Mouse (Mus musculus) intestine, embryonic 14.5 days (tissue): ENCODE data around the gene Rhbdl1. TPM values are rescaled to one million over a fixed set of nuclear protein-coding genes. Genes with fewer than 3 reads are reported as not detected.

ENCODE experiments used
- ATAC-seq: fragments of 200-750 bp; cut with Nextera tagmentation; replicated peaks from 2 replicates; pipeline ENCODE4 v1.8.0; 2017; ENCODE audit warnings: low read depth, moderate number of reproducible peaks, moderate TSS enrichment, moderate library complexity; ENCODE audit not compliant: low FRiP score, low TSS enrichment
- DNase-seq: peaks from one replicate; pipeline ENCODE4 v3.0.0-alpha.2; 2018; ENCODE audit warnings: low spot score
- H3K27ac ChIP-seq: fragments of 300-500 bp; sonication (generic); 2 replicates; pipeline ENCODE4 v1.5.1; 2014; ENCODE audit warnings: low read depth, mild to moderate bottlenecking, control low read depth
- H3K27me3 ChIP-seq: fragments of 300-500 bp; sonication (generic); replicated peaks from 2 replicates; pipeline ENCODE4 v1.6.1; 2014; ENCODE audit warnings: low read length, control low read depth; ENCODE audit not compliant: control insufficient read depth, insufficient read depth
- H3K36me3 ChIP-seq: fragments of 300-500 bp; sonication (generic); 2 replicates; pipeline ENCODE4 v1.6.1; 2014; ENCODE audit warnings: low read length, control low read depth; ENCODE audit not compliant: control insufficient read depth, insufficient read depth
- H3K4me1 ChIP-seq: fragments of 300-500 bp; sonication (generic); replicated peaks from 2 replicates; pipeline ENCODE4 v1.6.1; 2014; ENCODE audit warnings: low read length, control low read depth, mixed read lengths; ENCODE audit not compliant: control insufficient read depth, insufficient read depth
- H3K4me2 ChIP-seq: fragments of 300-500 bp; sonication (generic); 2 replicates; pipeline ENCODE4 v1.6.1; 2014; ENCODE audit warnings: low read length
- H3K4me3 ChIP-seq: fragments of 300-500 bp; sonication (generic); 2 replicates; pipeline ENCODE4 v1.5.1; 2014; ENCODE audit warnings: low read depth, low read length, control low read depth, mixed read lengths
- H3K9ac ChIP-seq: fragments of 300-500 bp; sonication (generic); 2 replicates; pipeline ENCODE4 v1.6.1; 2014; ENCODE audit warnings: mild to moderate bottlenecking, low read length
- H3K9me3 ChIP-seq: fragments of 300-500 bp; sonication (generic); 2 replicates; pipeline ENCODE4 v1.6.1; 2016; ENCODE audit warnings: low read length, control low read depth; ENCODE audit not compliant: control insufficient read depth
- WGBS: fragments of 180-500 bp; shearing (Covaris S2); extraction: QIAGEN DNeasy Blood & Tissue Kit; methylation state at CpG from one replicate; pipeline ENCODE4 v1.1.7; 2014; 5-methylcytosine and 5-hydroxymethylcytosine counted together
- polyA plus RNA-seq: library from polyadenylated mRNA; unstranded; fragments of >200 nt; fragmentation: Nextera tagmentation; extraction: Ambion mirVana; gene quantifications from 2 replicates; pipeline ENCODE4 v1.2.1, GENCODE M21; 2014

The Rhbdl1 gene
- polyA plus RNA-seq, 1 experiment from 2014 or later, result 1.3 TPM

- Histone ChIP-seq H3K4me3 (peak within 1 kb of the TSS; percentile 63), H3K36me3 (no peaks in the 10 kb centered on the region; the same call in 1 of the 2 replicates), H3K4me1 (peaks cover 9% of the 10 kb centered on the region), H3K4me2 (peak within 1 kb of the TSS; percentile 75), H3K27me3 (no peaks in the 10 kb centered on the region), H3K9ac (peak within 1 kb of the TSS; percentile 75), H3K27ac (peak within 1 kb of the TSS; percentile 83), H3K9me3 (no peaks in the 10 kb centered on the region)
- ATAC-seq, result peak; percentile 93
- 4% methylated on average over 64 of the region's 65 CpGs for WGBS
- DNase-seq, result peak; percentile 86
Measured at GRCm38 (mm10) chr17:25860832-25861703, 24.0 kb upstream of the Rhbdl1 start, which contains the start of gene Wdr90. Wdr90 (minus strand) TSS chr17:25861501.

- no peak for DNase-seq
- WGBS, result 94% methylated on average over 6 of the region's 6 CpGs
Measured at GRCm38 (mm10) chr17:25860229-25860628, 23.1 kb upstream of the Rhbdl1 start.

DNA sequence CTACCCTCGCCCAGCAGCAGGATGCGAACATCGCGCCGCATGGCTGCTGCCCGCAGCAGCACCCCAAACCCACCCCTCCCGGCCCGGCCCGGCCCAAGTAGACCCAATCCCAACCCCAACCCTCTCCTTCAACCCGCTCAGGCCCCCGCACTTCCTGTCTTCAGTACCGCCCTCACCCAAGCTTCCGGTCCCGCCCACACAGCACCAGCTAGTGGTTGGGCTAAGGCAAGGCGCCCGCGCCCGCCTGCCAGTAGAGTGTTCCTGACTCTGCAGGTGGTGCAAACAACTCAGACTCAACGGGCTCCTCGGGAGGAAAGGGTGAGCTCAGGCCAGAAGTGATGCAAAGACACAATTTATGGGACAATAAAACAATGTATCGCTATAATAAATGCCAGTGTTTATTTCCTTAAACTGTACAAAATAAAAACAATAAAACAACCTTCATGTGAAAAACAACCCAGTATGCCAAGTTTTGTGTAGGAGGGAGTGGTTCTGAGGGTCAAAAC, 7.4 kb upstream of the Rhbdl1 start, which contains the start of gene Rhot2:
Rhot2 (minus strand) TSS at position 456 of the 506 bp plus-strand sequence.
- peak within 1 kb of the TSS; percentile 78 for H3K4me3 ChIP-seq
- ATAC-seq (peak; percentile 95), DNase-seq (peak; percentile 96)
- H3K27ac ChIP-seq, result peak within 1 kb of the TSS; percentile 70
- peaks cover 12% of the 10 kb centered on the region for H3K4me1 ChIP-seq
- WGBS, result 1% methylated on average over 21 of the region's 21 CpGs
- H3K9me3 ChIP-seq, result no peaks in the 10 kb centered on the region
- peak within 1 kb of the TSS; percentile 81 for H3K9ac ChIP-seq
- no peaks in the 10 kb centered on the region for H3K27me3 ChIP-seq
- H3K36me3 ChIP-seq, result peaks cover 63% of the 10 kb centered on the region
- H3K4me2 ChIP-seq, result peak within 1 kb of the TSS; percentile 87

More at GRCm38 (mm10) chr17:25860229-25860628, 23.1 kb upstream of the Rhbdl1 start:
- peak overlapping the region; percentile 75 for H3K4me2 ChIP-seq
- no peak for ATAC-seq
- H3K4me3 ChIP-seq, result no peak overlapping the region
- H3K9me3 ChIP-seq, result no peaks in the 10 kb centered on the region
- peaks cover 9% of the 10 kb centered on the region for H3K4me1 ChIP-seq
- H3K9ac ChIP-seq, result peak overlapping the region; percentile 75; the same call in 1 of the 2 replicates
- H3K27me3 ChIP-seq, result no peaks in the 10 kb centered on the region
- H3K27ac ChIP-seq, result no peak overlapping the region
- peaks cover 6% of the 10 kb centered on the region; the same call in 1 of the 2 replicates for H3K36me3 ChIP-seq

GRCm38 (mm10) chr17:25843636-25844395, 6.7 kb upstream of the Rhbdl1 start:
- peaks cover 67% of the 10 kb centered on the region for H3K36me3 ChIP-seq
- ATAC-seq, result no peak; the same call in 1 of the 2 replicates
- peak overlapping the region; percentile 70 for H3K27ac ChIP-seq
- H3K27me3 ChIP-seq, result no peaks in the 10 kb centered on the region
- H3K4me1 ChIP-seq, result peaks cover 12% of the 10 kb centered on the region
- H3K4me3 ChIP-seq, result peak overlapping the region; percentile 78
- WGBS, result 3% methylated on average over 37 of the region's 38 CpGs
- no peaks in the 10 kb centered on the region for H3K9me3 ChIP-seq
- H3K9ac ChIP-seq, result peak overlapping the region; percentile 81
- peak overlapping the region; percentile 87 for H3K4me2 ChIP-seq
- no peak for DNase-seq

GRCm38 (mm10) chr17:25843122-25843521, 6.0 kb upstream of the Rhbdl1 start:
- no peak for DNase-seq
- no peak for ATAC-seq
- H3K27ac ChIP-seq, result no peak overlapping the region
- H3K27me3 ChIP-seq, result no peaks in the 10 kb centered on the region
- peaks cover 66% of the 10 kb centered on the region for H3K36me3 ChIP-seq
- H3K9ac ChIP-seq, result peak overlapping the region; percentile 81
- peak overlapping the region; percentile 87 for H3K4me2 ChIP-seq
- H3K9me3 ChIP-seq, result no peaks in the 10 kb centered on the region
- H3K4me1 ChIP-seq, result peaks cover 12% of the 10 kb centered on the region
- WGBS, result 90% methylated on average over 4 of the region's 4 CpGs
- H3K4me3 ChIP-seq, result peak overlapping the region; percentile 78

DNA sequence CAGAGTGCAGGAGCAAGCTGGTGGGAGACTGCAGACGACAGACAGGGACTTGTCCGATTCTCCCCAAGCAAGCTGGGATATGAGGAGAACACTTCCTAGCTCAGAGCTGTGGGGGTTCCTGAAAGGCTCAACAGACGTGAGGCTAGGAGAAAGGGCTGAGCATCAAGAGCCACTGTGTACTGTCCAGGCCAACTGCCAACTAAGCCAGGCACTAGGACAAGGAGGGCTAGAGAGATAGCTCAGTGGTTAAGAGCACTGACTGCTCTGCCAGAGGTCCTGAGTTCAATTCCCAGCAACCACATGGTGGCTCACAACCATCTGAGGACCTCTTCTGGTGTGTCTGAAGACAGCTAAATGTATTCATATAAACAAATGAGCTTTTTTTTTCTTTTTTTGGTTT, 5.4 kb upstream of the Rhbdl1 start:
- ATAC-seq, result no peak
- Histone ChIP-seq H3K4me1 (peaks cover 12% of the 10 kb centered on the region), H3K36me3 (peaks cover 65% of the 10 kb centered on the region), H3K9ac (no peak overlapping the region), H3K27me3 (no peaks in the 10 kb centered on the region), H3K4me2 (no peak overlapping the region), H3K27ac (no peak overlapping the region), H3K9me3 (no peaks in the 10 kb centered on the region), H3K4me3 (no peak overlapping the region)
- DNase-seq, result no peak
- WGBS, result 79% methylated on average over 3 of the region's 3 CpGs

DNA sequence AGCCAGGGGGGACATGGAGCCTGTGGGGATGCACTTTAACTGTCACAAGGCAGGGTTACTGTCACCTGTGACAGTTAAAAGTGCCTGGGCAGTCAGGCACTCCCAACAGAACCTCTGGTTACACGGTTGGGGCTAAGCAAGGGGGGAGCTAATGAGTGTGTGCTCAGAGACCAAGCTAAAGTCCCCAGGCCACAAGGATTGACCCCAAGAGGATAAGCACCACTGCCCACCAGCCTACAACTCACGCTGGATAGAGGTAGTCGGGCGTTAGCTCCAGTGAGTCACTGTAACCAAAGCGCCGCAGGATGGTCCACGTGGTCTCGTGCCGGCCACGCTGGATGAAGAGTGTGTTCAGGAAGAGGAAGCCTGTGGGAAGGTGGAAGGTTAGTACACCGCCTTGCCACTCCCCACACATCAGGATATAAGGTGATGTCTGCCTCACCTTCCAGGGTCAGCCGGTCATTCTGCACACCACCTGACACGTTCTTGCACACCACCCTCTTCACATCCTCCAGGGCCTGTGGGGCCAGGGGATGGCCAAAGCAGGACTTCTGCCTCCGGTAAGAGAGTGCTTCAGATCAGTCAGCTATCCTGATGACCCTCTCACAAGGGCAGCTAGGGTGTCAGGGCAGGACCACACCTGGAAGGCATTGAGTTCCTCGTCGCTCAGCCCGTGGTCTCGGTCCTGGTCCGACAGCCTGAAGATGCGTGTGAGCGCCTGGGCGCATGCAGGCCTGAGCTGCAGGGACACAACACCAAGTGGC, 4.2 kb upstream of the Rhbdl1 start, which contains the start of gene Gm20683:
Gm20683 (minus strand) TSS at position 647 of the 764 bp plus-strand sequence.
- Histone ChIP-seq H3K27me3 (no peaks in the 10 kb centered on the region), H3K4me2 (no peak within 1 kb of the TSS), H3K4me3 (no peak within 1 kb of the TSS), H3K9me3 (no peaks in the 10 kb centered on the region), H3K27ac (no peak within 1 kb of the TSS), H3K9ac (no peak within 1 kb of the TSS), H3K36me3 (peaks cover 58% of the 10 kb centered on the region), H3K4me1 (peaks cover 19% of the 10 kb centered on the region)
- 96% methylated on average over 22 of the region's 22 CpGs for WGBS
- DNase-seq (no peak), ATAC-seq (no peak)

DNA sequence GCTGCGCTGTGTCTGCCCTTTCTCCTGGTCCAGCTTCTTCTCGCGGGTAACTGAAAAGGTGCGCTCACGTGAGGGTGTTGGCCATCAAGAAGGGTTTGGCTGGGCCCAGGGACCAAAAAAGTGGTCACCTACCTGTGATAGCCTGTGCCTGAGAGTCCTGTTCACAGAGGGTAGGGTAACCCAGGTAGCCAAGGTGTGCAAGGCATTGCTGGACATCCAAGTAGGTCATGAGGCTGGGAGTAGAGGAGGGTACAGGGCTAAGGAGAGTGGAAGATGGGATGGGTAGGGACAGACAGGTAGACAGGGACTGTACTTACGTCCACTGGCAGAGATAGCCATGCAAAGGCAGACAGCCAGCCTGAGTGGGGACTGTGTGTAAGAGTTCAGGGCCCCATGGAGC, 3.4 kb upstream of the Rhbdl1 start:
- no peak overlapping the region for H3K27ac ChIP-seq
- H3K9me3 ChIP-seq, result no peaks in the 10 kb centered on the region
- 94% methylated on average over 6 of the region's 6 CpGs for WGBS
- ATAC-seq (no peak), DNase-seq (no peak)
- no peak overlapping the region for H3K4me2 ChIP-seq
- H3K4me1 ChIP-seq, result peaks cover 23% of the 10 kb centered on the region
- no peaks in the 10 kb centered on the region for H3K27me3 ChIP-seq
- H3K4me3 ChIP-seq, result no peak overlapping the region
- H3K36me3 ChIP-seq, result peaks cover 52% of the 10 kb centered on the region
- H3K9ac ChIP-seq, result no peak overlapping the region
